Mouse (Mus musculus) inflammation-experienced regulatory T-cells, adult 16 weeks (primary cell): ENCODE measurements around the gene Bms1. TPM values are rescaled to one million over a fixed set of nuclear protein-coding genes. Genes with fewer than 3 reads are reported as not detected.

ENCODE experiments used
- polyA plus RNA-seq: library from polyadenylated mRNA; unstranded; fragments of 100-300 nt; shearing (Covaris generic); gene quantifications from one replicate; pipeline ENCODE4 v1.2.1, GENCODE M21; 2017

The Bms1 gene
- polyA plus RNA-seq: 74.2 TPM

GRCm38 (mm10) chr6:118419050-118419920, at the start of gene Bms1:
TSS of gene Bms1 (minus strand) at chr6:118419474.

GRCm38 (mm10) chr6:118455042-118455631, 35.9 kb upstream of the Bms1 start, which contains the start of gene Zfp248:
TSS of gene Zfp248 (minus strand) at chr6:118455528.

Other genes with a start within 250 kb of the Bms1 start
- gene Ret, start 221.8 kb downstream of the Bms1 start, polyA plus RNA-seq: 0.52 TPM
- 7.5 TPM for gene Zfp248, start 36.1 kb upstream of the Bms1 start, polyA plus RNA-seq
- not detected for gene Zfp9, start 59.8 kb upstream of the Bms1 start, polyA plus RNA-seq
- 15.7 TPM for gene Ankrd26, start 142.8 kb upstream of the Bms1 start, polyA plus RNA-seq